Mouse (Mus musculus): ENCODE measurements around the gene Arhgap4. TPM values are rescaled to one million over a fixed set of nuclear protein-coding genes. Genes with fewer than 3 reads are reported as not detected.

The Arhgap4 gene
- total RNA-seq, 2 experiments from 2014 or later = 0.72 to 3.8 TPM

Other genes with a start within 250 kb of the Arhgap4 start
- 100 to 1,000 TPM; 156 to 169 TPM for gene Slc6a8, start 248.7 kb downstream of the Arhgap4 start, total RNA-seq (2021)
- gene Bcap31, start 205.7 kb downstream of the Arhgap4 start, total RNA-seq (2021) = 10 to 100 TPM; 90.2 to 93.3 TPM
- gene Abcd1, start 205.3 kb downstream of the Arhgap4 start, total RNA-seq (2021) = 10 to 100 TPM; 29.2 to 29.6 TPM
- 1 to 10 TPM; 1.7 to 2.0 TPM for gene Plxnb3, start 164.8 kb downstream of the Arhgap4 start, total RNA-seq (2021)
- gene Srpk3, start 147.5 kb downstream of the Arhgap4 start, total RNA-seq (2021) = 10 to 100 TPM; 23.9 to 26.0 TPM
- gene Idh3g, start 135.0 kb downstream of the Arhgap4 start, total RNA-seq (2021) = 100 to 1,000 TPM; 642 to 677 TPM
- gene Ssr4, start 134.8 kb downstream of the Arhgap4 start, total RNA-seq (2021) = 10 to 100 TPM; 79.3 to 80.7 TPM
- 1 to 10 TPM; 1.3 to 1.6 TPM for gene Pdzd4, start 96.9 kb downstream of the Arhgap4 start, total RNA-seq (2021)
- gene Avpr2, start 29.8 kb downstream of the Arhgap4 start, total RNA-seq (2021) = not detected
- gene L1cam, start 25.8 kb downstream of the Arhgap4 start, total RNA-seq (2021) = 1 to 10 TPM; 3.7 to 4.1 TPM
- 10 to 100 TPM; 56.6 to 58.6 TPM for gene Naa10, start 74 bp upstream of the Arhgap4 start, total RNA-seq (2021)
- gene Renbp, start 9.0 kb upstream of the Arhgap4 start, total RNA-seq (2021) = 1 to 10 TPM; 5.5 to 7.3 TPM
- 10 to 100 TPM; 31.7 to 38.4 TPM for gene Hcfc1, start 44.5 kb upstream of the Arhgap4 start, total RNA-seq (2021)
- gene Irak1, start 102.0 kb upstream of the Arhgap4 start, total RNA-seq (2021) = 10 to 100 TPM; 54.9 to 61.8 TPM
- not detected for gene Opn1mw, start 205.6 kb upstream of the Arhgap4 start, total RNA-seq (2021)
- 10 to 100 TPM; 25.7 to 30.4 TPM for gene Mecp2, start 213.5 kb upstream of the Arhgap4 start, total RNA-seq (2021)
- not detected for gene Tex28, start 246.0 kb upstream of the Arhgap4 start, total RNA-seq (2021)